Mouse (Mus musculus): Measurements from ENCODE around the gene 4930412O13Rik. TPM values are rescaled to one million over a fixed set of nuclear protein-coding genes. Genes with fewer than 3 reads are reported as not detected.

Gene 4930412O13Rik
- total and polyA plus RNA-seq, 3 experiments, result not detected

DNA sequence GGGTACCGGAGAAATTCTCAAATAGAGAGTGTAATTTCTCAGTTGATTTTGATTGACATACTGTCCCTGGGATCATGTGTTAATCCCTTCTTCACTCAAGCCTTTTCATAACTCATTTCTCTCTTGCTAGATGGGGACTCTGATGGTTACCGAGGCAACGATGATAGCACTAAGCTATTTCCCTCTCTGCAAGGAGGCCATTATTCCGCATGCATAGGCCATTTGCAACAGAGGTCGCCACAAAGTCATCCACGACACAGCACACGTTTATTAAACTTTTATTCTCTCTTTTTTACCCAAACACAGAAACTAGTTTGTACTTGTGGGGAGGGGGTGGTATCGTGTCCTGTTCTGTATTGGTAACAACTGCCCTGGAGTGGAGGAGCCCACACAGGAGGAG, 16.8 kb downstream of the 4930412O13Rik start:
- in situ Hi-C loops (cut with MboI; ENCODE audit: low pct_ligation_motif_present, low pct_unique_long_range_greater_than_20kb, low sequenced_read_pairs) (loop anchor here (25.0 kb wide), 1 partner anchor 436 kb away; no protein-coding TSS in a partner anchor), dilution Hi-C loops (cut with MboI; ENCODE audit: extremely low pct_ligation_motif_present, extremely low pct_unique_long_range_greater_than_20kb, low sequenced_read_pairs) (no loop called here)
- Histone ChIP-seq H3K9me3 (replicated peaks; ENCODE audit: low read length) (no peaks in the 10 kb centered on the region), H3K4me1 (ENCODE audit: control insufficient read depth in 1 of 2, insufficient read depth in 2 of 2) (peaks cover 3 to 8% of the 10 kb centered on the region in 2 experiments; a peak in 3 of 4 replicates), H3K4me3 (replicated peaks in 1 of 3; ENCODE audit: low read depth in 2 of 3, low read length in 2 of 3, poor library complexity in 1 of 3) (no peak overlapping the region), H3K27me3 (replicated peaks) (no peaks in the 10 kb centered on the region), H3K36me3 (replicated peaks in 1 of 2; ENCODE audit: control insufficient read depth in 1 of 2, insufficient read depth in 1 of 2, low read length in 1 of 2) (no peaks in the 10 kb centered on the region), H3K27ac (ENCODE audit: insufficient read depth, low read depth) (no peak overlapping the region), H3K9ac (ENCODE audit: insufficient read depth, low read depth) (no peak overlapping the region), H3K79me2 (replicated peaks; ENCODE audit: control insufficient read depth, extremely low read depth, insufficient read depth, poor library complexity, severe bottlenecking) (no peaks in the 10 kb centered on the region), H3K4me2 (ENCODE audit: insufficient read depth, low read depth, poor library complexity, severe bottlenecking) (no peak overlapping the region)
- TF ChIP-seq MXI1 (IDR thresholded peaks at IDR 0.05; ENCODE audit: low read depth, low read length), result no peak
- no peak for TF ChIP-seq POLR2A (IDR thresholded peaks at IDR 0.05; ENCODE audit: low read depth, low read length)
- no peak for TF ChIP-seq KAT2A (IDR thresholded peaks at IDR 0.05; ENCODE audit: insufficient replicate concordance, low read length)
- no peak for TF ChIP-seq RCOR1 (conservative IDR thresholded peaks at IDR 0.05; ENCODE audit: low read depth, low read length)
- no peak for TF ChIP-seq CHD2 (IDR thresholded peaks at IDR 0.05; ENCODE audit: low read length)
- TF ChIP-seq UBTF (IDR thresholded peaks at IDR 0.05; ENCODE audit: low read depth, low read length), result no peak
- TF ChIP-seq USF1 (IDR thresholded peaks at IDR 0.05; ENCODE audit: low read depth, low read length), result no peak
- TF ChIP-seq ELF1 (IDR thresholded peaks at IDR 0.05; ENCODE audit: low read depth, low read length), result no peak
- TF ChIP-seq IRF4 (IDR thresholded peaks at IDR 0.05; ENCODE audit: low read depth, low read length), result no peak
- no peak for TF ChIP-seq NRF1 (IDR thresholded peaks at IDR 0.05; ENCODE audit: low read depth, low read length)
- TF ChIP-seq CTCF (conservative IDR thresholded peaks at IDR 0.05 in 1 of 2, IDR thresholded peaks at IDR 0.05 in 1 of 2; ENCODE audit: low read depth in 2 of 2, low read length in 2 of 2), result no peak
- TF ChIP-seq TBP (conservative IDR thresholded peaks at IDR 0.05; ENCODE audit: low read depth, low read length), result no peak
- no peak for DNase-seq (ENCODE audit: extremely low read depth)

DNA sequence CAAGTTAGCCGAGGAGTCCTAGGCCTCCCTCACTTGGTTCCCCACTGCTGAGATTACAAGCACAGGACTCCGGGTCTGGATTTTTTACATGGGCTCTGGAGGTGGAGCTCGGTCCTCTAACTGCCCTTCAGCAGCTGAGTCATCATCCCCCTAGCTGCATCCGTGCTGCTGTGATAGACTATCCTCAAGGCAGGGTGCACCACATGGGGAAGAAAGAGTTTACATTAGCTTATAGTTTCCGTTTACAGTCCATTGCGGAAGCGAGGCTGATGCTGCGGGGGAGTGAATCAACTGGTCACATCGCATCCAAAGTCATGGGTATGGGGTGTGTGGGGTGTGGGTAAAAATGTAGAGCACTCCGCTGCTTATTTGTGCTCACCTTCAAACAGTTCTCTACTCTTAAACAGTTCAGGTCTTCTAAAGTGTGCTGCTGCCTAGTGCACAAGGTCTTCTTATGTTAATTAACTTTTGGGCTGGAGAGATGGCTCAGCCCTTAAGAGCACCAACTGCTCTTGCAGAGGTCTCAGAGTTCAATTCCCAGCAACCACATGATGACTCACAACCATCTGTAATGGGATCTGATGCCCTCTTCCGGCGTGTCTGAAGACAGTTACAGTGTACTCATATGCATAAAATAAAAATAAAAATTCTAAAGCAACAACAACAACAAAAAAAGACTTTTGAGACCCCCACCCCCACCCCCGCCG, 23.0 kb downstream of the 4930412O13Rik start:
- H3K4me3 ChIP-seq (replicated peaks in 1 of 3; ENCODE audit: low read depth in 2 of 3, low read length in 2 of 3, poor library complexity in 1 of 3), result no peak overlapping the region
- no peak overlapping the region for H3K9ac ChIP-seq (ENCODE audit: insufficient read depth, low read depth)
- no peak for TF ChIP-seq ZMIZ1 (IDR thresholded peaks at IDR 0.05; ENCODE audit: low read depth, low read length)
- TF ChIP-seq POLR2A (IDR thresholded peaks at IDR 0.05; ENCODE audit: low read depth, low read length), result no peak
- no peak for TF ChIP-seq TCF12 (IDR thresholded peaks at IDR 0.05; ENCODE audit: low read depth, low read length)
- no peak for TF ChIP-seq JUN (IDR thresholded peaks at IDR 0.05; ENCODE audit: insufficient read depth, low read depth, low read length)
- no peak for TF ChIP-seq KAT2A (IDR thresholded peaks at IDR 0.05; ENCODE audit: insufficient replicate concordance, low read length)
- TF ChIP-seq GABPA (IDR thresholded peaks at IDR 0.05; ENCODE audit: insufficient replicate concordance, low read depth, low read length), result no peak
- no peak for TF ChIP-seq JUND (conservative IDR thresholded peaks at IDR 0.05; ENCODE audit: low read depth, low read length)
- no peak for TF ChIP-seq HCFC1 (IDR thresholded peaks at IDR 0.05; ENCODE audit: low read depth, low read length)
- no peaks in the 10 kb centered on the region for H3K9me3 ChIP-seq (replicated peaks; ENCODE audit: low read length)
- no peaks in the 10 kb centered on the region for H3K79me2 ChIP-seq (replicated peaks; ENCODE audit: control insufficient read depth, extremely low read depth, insufficient read depth, poor library complexity, severe bottlenecking)
- no peaks in the 10 kb centered on the region for H3K36me3 ChIP-seq (replicated peaks in 1 of 2; ENCODE audit: control insufficient read depth in 1 of 2, insufficient read depth in 1 of 2, low read length in 1 of 2)
- H3K27me3 ChIP-seq (replicated peaks), result no peaks in the 10 kb centered on the region
- no peak for DNase-seq (ENCODE audit: extremely low read depth)
- in situ Hi-C loops (cut with MboI; ENCODE audit: low pct_ligation_motif_present, low pct_unique_long_range_greater_than_20kb, low sequenced_read_pairs), result no loop called here
- H3K4me1 ChIP-seq (ENCODE audit: control insufficient read depth in 1 of 2, insufficient read depth in 2 of 2), result peaks cover 3 to 4% of the 10 kb centered on the region in 2 experiments; a peak in 2 of 4 replicates
- no peak overlapping the region for H3K4me2 ChIP-seq (ENCODE audit: insufficient read depth, low read depth, poor library complexity, severe bottlenecking)
- H3K27ac ChIP-seq (ENCODE audit: insufficient read depth, low read depth), result no peak overlapping the region
- dilution Hi-C loops (cut with MboI; ENCODE audit: extremely low pct_ligation_motif_present, extremely low pct_unique_long_range_greater_than_20kb, low sequenced_read_pairs), result no loop called here
